Mouse (Mus musculus) limb, embryonic 12.5 days (tissue): ENCODE data around the gene Ezh1. TPM values are rescaled to one million over a fixed set of nuclear protein-coding genes. Genes with fewer than 3 reads are reported as not detected.
A peak's percentile ranks its signal among the peaks of the same experiment; 100 is the strongest.

Experiments used
- ATAC-seq: fragments of 200-750 bp; cut with Nextera tagmentation; 2 replicates; pipeline ENCODE4 v1.8.0; 2017; ENCODE audit warnings: low read depth, moderate TSS enrichment; ENCODE audit not compliant: insufficient number of reproducible peaks, insufficient read depth, low FRiP score, low TSS enrichment
- H3K27ac ChIP-seq: fragments of 300-500 bp; sonication (generic); 2 replicates; pipeline ENCODE4 v1.5.1; 2016; ENCODE audit warnings: mild to moderate bottlenecking, moderate library complexity
- H3K27me3 ChIP-seq: fragments of 300-500 bp; sonication (generic); 2 replicates; pipeline ENCODE4 v1.6.1; 2016; ENCODE audit warnings: mild to moderate bottlenecking, moderate library complexity
- H3K36me3 ChIP-seq: fragments of 300-500 bp; sonication (generic); 2 replicates; pipeline ENCODE4 v1.6.1; 2016; ENCODE audit warnings: mild to moderate bottlenecking, moderate library complexity
- H3K4me1 ChIP-seq: fragments of 300-500 bp; sonication (generic); replicated peaks from 2 replicates; pipeline ENCODE4 v1.6.1; 2016
- H3K4me2 ChIP-seq: fragments of 300-500 bp; sonication (generic); 2 replicates; pipeline ENCODE4 v1.6.1; 2016; ENCODE audit warnings: mild to moderate bottlenecking, moderate library complexity
- H3K4me3 ChIP-seq: fragments of 300-500 bp; sonication (generic); replicated peaks from 2 replicates; pipeline ENCODE4 v1.5.1; 2016; ENCODE audit warnings: mild to moderate bottlenecking
- H3K9ac ChIP-seq: fragments of 300-500 bp; sonication (generic); replicated peaks from 2 replicates; pipeline ENCODE4 v1.6.1; 2016; ENCODE audit warnings: mild to moderate bottlenecking, moderate library complexity
- H3K9me3 ChIP-seq: fragments of 300-500 bp; sonication (generic); 2 replicates; pipeline ENCODE4 v1.6.1; 2016; ENCODE audit warnings: mild to moderate bottlenecking, moderate library complexity
- WGBS: fragments of 180-500 bp; shearing (Covaris S2); methylation state at CpG from one replicate; pipeline ENCODE4 v1.1.7; 2016; 5-methylcytosine and 5-hydroxymethylcytosine counted together
- polyA plus RNA-seq: library from polyadenylated mRNA; unstranded; fragments of >200 nt; fragmentation: Nextera tagmentation; extraction: Ambion mirVana; gene quantifications from 2 replicates; pipeline ENCODE4 v1.2.1, GENCODE M21; 2016

Gene Ezh1
- polyA plus RNA-seq, 1 experiment from 2014 or later, result 14.2 TPM

- Histone ChIP-seq H3K36me3 (no peaks in the 10 kb centered on the region), H3K4me3 (no peak overlapping the region)
- ATAC-seq, result no peak
These were observed 71.6 kb downstream of the Ezh1 start for GRCm38 (mm10) chr11:101154648-101155047.

GRCm38 (mm10) chr11:101152825-101153224 is 73.4 kb downstream of the Ezh1 start:
- no peak for ATAC-seq
- Histone ChIP-seq H3K4me3 (no peak overlapping the region), H3K27me3 (peaks cover 13% of the 10 kb centered on the region; the same call in 1 of the 2 replicates), H3K4me2 (no peak overlapping the region), H3K9ac (no peak overlapping the region), H3K36me3 (no peaks in the 10 kb centered on the region), H3K27ac (no peak overlapping the region), H3K4me1 (peaks cover 30% of the 10 kb centered on the region), H3K9me3 (no peaks in the 10 kb centered on the region)
- WGBS, result 77% methylated on average over 1 of the region's 1 CpGs

More at GRCm38 (mm10) chr11:101154648-101155047, 71.6 kb downstream of the Ezh1 start:
- Histone ChIP-seq H3K27me3 (peaks cover 13% of the 10 kb centered on the region; the same call in 1 of the 2 replicates), H3K27ac (no peak overlapping the region), H3K4me1 (peaks cover 16% of the 10 kb centered on the region), H3K9me3 (no peaks in the 10 kb centered on the region), H3K4me2 (no peak overlapping the region), H3K9ac (no peak overlapping the region)

- no peak overlapping the region for H3K27ac ChIP-seq
- WGBS, result 55% methylated on average over 2 of the region's 2 CpGs
- peaks cover 27% of the 10 kb centered on the region for H3K4me1 ChIP-seq
- no peaks in the 10 kb centered on the region for H3K9me3 ChIP-seq
- no peak overlapping the region for H3K9ac ChIP-seq
- no peak for ATAC-seq
- peaks cover 6% of the 10 kb centered on the region; the same call in 1 of the 2 replicates for H3K27me3 ChIP-seq
- H3K4me3 ChIP-seq, result no peak overlapping the region
- H3K4me2 ChIP-seq, result no peak overlapping the region
- H3K36me3 ChIP-seq, result no peaks in the 10 kb centered on the region
These were observed 75.2 kb downstream of the Ezh1 start for GRCm38 (mm10) chr11:101151063-101151462.

- WGBS, result 12% methylated on average over 9 of the region's 9 CpGs
- H3K27me3 ChIP-seq, result no peaks in the 10 kb centered on the region
- peak overlapping the region; percentile 1; the same call in 1 of the 2 replicates for H3K4me2 ChIP-seq
- no peak overlapping the region for H3K4me3 ChIP-seq
- H3K9ac ChIP-seq, result no peak overlapping the region; the same call in 1 of the 2 replicates
- ATAC-seq, result no peak
- H3K36me3 ChIP-seq, result no peaks in the 10 kb centered on the region
- H3K27ac ChIP-seq, result peak overlapping the region; percentile 83
- H3K4me1 ChIP-seq, result peaks cover 19% of the 10 kb centered on the region
- H3K9me3 ChIP-seq, result no peaks in the 10 kb centered on the region
These were observed 76.8 kb downstream of the Ezh1 start for GRCm38 (mm10) chr11:101149178-101150105.

DNA sequence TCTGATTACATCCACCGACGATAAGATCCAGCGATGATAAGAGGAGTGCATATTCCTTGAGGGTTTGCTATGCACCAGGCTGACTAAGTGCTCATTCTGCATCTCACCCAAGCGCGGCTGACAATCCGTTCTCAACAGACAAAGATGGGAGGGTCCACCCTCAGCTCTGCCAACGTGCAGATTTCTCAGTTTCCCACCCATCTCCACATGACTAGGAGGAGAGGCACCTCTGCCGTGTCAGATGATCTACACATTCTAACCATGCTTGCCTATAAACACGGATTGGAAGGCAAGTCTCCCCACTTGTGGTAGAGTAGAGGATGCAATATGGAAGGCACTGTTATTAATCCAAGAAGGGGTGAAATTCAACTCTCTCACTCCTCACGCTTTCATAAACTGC is 77.5 kb downstream of the Ezh1 start:
- Histone ChIP-seq H3K4me3 (no peak overlapping the region), H3K9ac (no peak overlapping the region), H3K4me2 (0 out of 2 replicates have a peak overlapping the region, but pooled peaks have one; percentile 1), H3K27ac (peak overlapping the region; percentile 83), H3K27me3 (no peaks in the 10 kb centered on the region), H3K36me3 (no peaks in the 10 kb centered on the region), H3K9me3 (no peaks in the 10 kb centered on the region), H3K4me1 (peaks cover 21% of the 10 kb centered on the region)
- no peak for ATAC-seq
- WGBS, result 65% methylated on average over 10 of the region's 10 CpGs

DNA sequence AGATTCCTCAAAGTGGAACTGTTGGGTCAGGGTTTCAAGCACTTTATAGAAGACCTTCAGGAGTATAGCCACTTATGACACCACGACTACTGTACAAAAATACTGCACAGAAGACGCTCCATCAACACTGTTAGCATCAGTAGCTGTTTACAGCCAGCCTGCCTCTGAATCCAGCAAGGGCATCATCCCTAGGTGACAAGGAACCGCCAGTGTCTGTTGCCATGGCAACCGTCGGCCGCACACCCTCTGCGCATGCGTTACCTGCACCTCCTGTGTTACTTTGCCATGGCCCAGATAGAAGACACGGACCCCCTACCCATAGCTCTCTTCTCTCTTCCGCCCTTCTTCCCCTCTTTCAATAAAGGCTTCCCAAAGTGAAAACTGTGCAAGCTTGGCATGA is 79.9 kb downstream of the Ezh1 start:
- WGBS, result 28% methylated on average over 10 of the region's 10 CpGs
- no peak overlapping the region for H3K9ac ChIP-seq
- no peak for ATAC-seq
- no peaks in the 10 kb centered on the region for H3K36me3 ChIP-seq
- no peak overlapping the region for H3K4me3 ChIP-seq
- no peak overlapping the region for H3K4me2 ChIP-seq
- no peaks in the 10 kb centered on the region for H3K9me3 ChIP-seq
- peaks cover under 1% of the 10 kb centered on the region; the same call in 1 of the 2 replicates for H3K27me3 ChIP-seq
- peaks cover 23% of the 10 kb centered on the region for H3K4me1 ChIP-seq
- no peak overlapping the region for H3K27ac ChIP-seq

GRCm38 (mm10) chr11:101143338-101144225 is 82.7 kb downstream of the Ezh1 start:
- Histone ChIP-seq H3K27me3 (peaks cover 23% of the 10 kb centered on the region), H3K27ac (no peak overlapping the region), H3K4me3 (peak overlapping the region; percentile 28), H3K4me2 (peak overlapping the region; percentile 56), H3K9ac (no peak overlapping the region; the same call in 1 of the 2 replicates), H3K9me3 (no peaks in the 10 kb centered on the region), H3K4me1 (peaks cover 25% of the 10 kb centered on the region), H3K36me3 (no peaks in the 10 kb centered on the region)
- ATAC-seq, result peak; percentile 49; the same call in 1 of the 2 replicates
- WGBS, result 22% methylated on average over 19 of the region's 19 CpGs

DNA sequence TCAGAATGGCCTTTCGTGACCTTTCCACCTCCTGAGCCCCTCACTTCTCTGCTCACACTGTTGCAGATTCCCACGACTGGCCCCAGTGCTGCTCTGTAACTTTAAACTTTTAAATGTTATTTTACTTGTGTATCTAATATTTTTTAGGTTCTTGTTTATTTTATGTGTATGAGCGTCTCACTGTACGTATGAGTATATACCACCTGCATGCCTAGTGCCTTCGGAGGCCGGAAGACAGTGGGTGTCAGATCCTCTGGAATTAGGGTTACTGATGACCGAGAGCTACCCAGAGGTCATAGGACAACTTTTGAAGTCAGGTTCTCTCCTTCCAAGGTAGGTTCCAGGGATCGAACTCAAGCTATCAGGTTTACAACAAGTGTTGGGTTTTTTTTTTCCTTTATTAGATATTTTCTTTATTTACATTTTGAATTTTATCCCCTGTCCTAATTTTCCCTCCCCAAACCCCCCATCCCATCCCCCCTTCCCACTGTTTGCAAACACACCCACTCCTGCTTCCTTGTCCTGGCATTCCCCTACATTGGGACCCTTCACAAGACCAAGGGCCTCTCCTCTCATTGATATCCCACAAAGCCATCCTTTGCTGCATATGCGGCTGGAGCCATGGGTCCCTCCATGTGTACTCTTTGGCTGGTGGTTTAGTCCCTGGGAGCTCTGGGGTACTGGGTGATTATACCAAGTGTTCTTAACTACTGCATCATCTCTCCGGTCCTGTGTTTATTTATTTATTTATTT is 83.9 kb downstream of the Ezh1 start:
- Histone ChIP-seq H3K4me2 (no peak overlapping the region), H3K9ac (no peak overlapping the region), H3K4me1 (peaks cover 22% of the 10 kb centered on the region), H3K9me3 (no peaks in the 10 kb centered on the region), H3K27ac (no peak overlapping the region), H3K4me3 (no peak overlapping the region), H3K27me3 (peaks cover 26% of the 10 kb centered on the region), H3K36me3 (no peaks in the 10 kb centered on the region)
- ATAC-seq, result no peak
- WGBS, result 82% methylated on average over 10 of the region's 10 CpGs
